Mouse (Mus musculus) liver (tissue): Measurements from ENCODE around the gene Rhobtb1.
A peak's percentile ranks its signal among the peaks of the same experiment; 100 is the strongest.

ENCODE experiments used
- DNase-seq: peaks from one replicate; pipeline ENCODE4 v3.0.0-alpha.2; 2020; ENCODE audit warnings: mixed read lengths

Rhobtb1 gene

GRCm38 (mm10) chr10:69151045-69151444, at the start of gene Rhobtb1:
TSS of gene Rhobtb1 (plus strand) at chr10:69151434.
- DNase-seq = peak; percentile 37

GRCm38 (mm10) chr10:69101988-69102387, 49.2 kb upstream of the Rhobtb1 start:
- DNase-seq = peak; percentile 14

GRCm38 (mm10) chr10:69104143-69104882, 46.9 kb upstream of the Rhobtb1 start:
- no peak for DNase-seq

- no peak for DNase-seq
Observed at GRCm38 (mm10) chr10:69104883-69105225, 46.4 kb upstream of the Rhobtb1 start.

- no peak for DNase-seq
Observed at GRCm38 (mm10) chr10:69106796-69107195, 44.4 kb upstream of the Rhobtb1 start.

GRCm38 (mm10) chr10:69107253-69107652, 44.0 kb upstream of the Rhobtb1 start:
- DNase-seq = no peak

GRCm38 (mm10) chr10:69114384-69114783, 36.9 kb upstream of the Rhobtb1 start:
- DNase-seq = no peak

GRCm38 (mm10) chr10:69117996-69118395, 33.2 kb upstream of the Rhobtb1 start:
- no peak for DNase-seq

GRCm38 (mm10) chr10:69118893-69119292, 32.3 kb upstream of the Rhobtb1 start:
- DNase-seq = no peak

- DNase-seq = no peak
Observed at GRCm38 (mm10) chr10:69119456-69119855, 31.8 kb upstream of the Rhobtb1 start.

GRCm38 (mm10) chr10:69126546-69126945, 24.7 kb upstream of the Rhobtb1 start:
- no peak for DNase-seq

- no peak for DNase-seq
Observed at GRCm38 (mm10) chr10:69128531-69128930, 22.7 kb upstream of the Rhobtb1 start.

- no peak for DNase-seq
Observed at GRCm38 (mm10) chr10:69130613-69131012, 20.6 kb upstream of the Rhobtb1 start.

GRCm38 (mm10) chr10:69134356-69134755, 16.9 kb upstream of the Rhobtb1 start:
- no peak for DNase-seq

GRCm38 (mm10) chr10:69136241-69136828, 14.9 kb upstream of the Rhobtb1 start:
- DNase-seq = peak; percentile 19

GRCm38 (mm10) chr10:69149252-69149651, 2.0 kb upstream of the Rhobtb1 start:
- DNase-seq = no peak

GRCm38 (mm10) chr10:69152971-69153370, 1.7 kb downstream of the Rhobtb1 start:
- DNase-seq = no peak

GRCm38 (mm10) chr10:69155428-69156175, 4.4 kb downstream of the Rhobtb1 start:
- DNase-seq = no peak

GRCm38 (mm10) chr10:69156462-69156861, 5.2 kb downstream of the Rhobtb1 start:
- no peak for DNase-seq

- DNase-seq = no peak
Observed at GRCm38 (mm10) chr10:69157471-69157870, 6.2 kb downstream of the Rhobtb1 start.

- no peak for DNase-seq
Observed at GRCm38 (mm10) chr10:69160877-69161276, 9.6 kb downstream of the Rhobtb1 start.

GRCm38 (mm10) chr10:69161503-69161902, 10.3 kb downstream of the Rhobtb1 start:
- no peak for DNase-seq

- DNase-seq = no peak
Observed at GRCm38 (mm10) chr10:69162577-69162976, 11.3 kb downstream of the Rhobtb1 start.

- no peak for DNase-seq
Observed at GRCm38 (mm10) chr10:69163216-69163615, 12.0 kb downstream of the Rhobtb1 start.
